Mouse (Mus musculus): ENCODE results near the gene Cttnbp2nl. TPM values are rescaled to one million over a fixed set of nuclear protein-coding genes. Genes with fewer than 3 reads are reported as not detected.

Gene Cttnbp2nl
- polyA plus RNA-seq, 1 experiment from 2014 or later: 24.3 TPM

DNA sequence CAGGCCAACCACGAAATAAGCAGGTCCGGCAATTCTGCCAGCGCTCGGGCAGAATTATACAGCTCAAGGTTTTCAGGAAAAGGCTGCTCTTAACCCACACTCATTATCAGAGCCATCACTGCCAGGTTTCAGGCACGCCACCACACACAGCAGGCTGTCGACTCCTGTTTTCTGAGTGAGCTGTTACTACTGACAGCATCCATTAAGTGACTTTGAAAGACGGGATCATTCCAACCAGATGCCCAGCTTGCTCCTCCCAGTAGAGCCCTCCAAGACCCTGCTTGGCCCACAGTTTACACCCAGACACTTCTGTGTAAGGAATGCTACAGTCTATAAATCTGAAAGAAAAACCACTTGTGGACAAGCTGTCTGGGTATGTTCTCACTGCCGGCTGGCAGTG, 12.9 kb downstream of the Cttnbp2nl start:
- no peak overlapping the region for H3K27ac ChIP-seq (ENCODE audit: low read length)
- H3K4me1 ChIP-seq (ENCODE audit: control insufficient read depth, insufficient read depth, low read length): peaks cover 14% of the 10 kb centered on the region; the same call in 1 of the 2 replicates
- H3K9me3 ChIP-seq (ENCODE audit: control insufficient read depth, low read depth, low read length): no peaks in the 10 kb centered on the region
- WGBS: 60% methylated on average over 8 of the region's 8 CpGs
- H3K4me3 ChIP-seq (ENCODE audit: low read depth, low read length): no peak overlapping the region
- no peak for ATAC-seq (ENCODE audit: insufficient number of reproducible peaks, insufficient read depth, low FRiP score, low read depth)
- no peaks in the 10 kb centered on the region for H3K27me3 ChIP-seq (ENCODE audit: control insufficient read depth, insufficient read depth, low read length)
- no peak overlapping the region for H3K4me2 ChIP-seq (replicated peaks; ENCODE audit: low read depth, low read length)
- no peak overlapping the region for H3K9ac ChIP-seq (replicated peaks; ENCODE audit: low read depth, low read length)
- peaks cover 25% of the 10 kb centered on the region for H3K36me3 ChIP-seq (ENCODE audit: control insufficient read depth, insufficient read depth, low read length)

DNA sequence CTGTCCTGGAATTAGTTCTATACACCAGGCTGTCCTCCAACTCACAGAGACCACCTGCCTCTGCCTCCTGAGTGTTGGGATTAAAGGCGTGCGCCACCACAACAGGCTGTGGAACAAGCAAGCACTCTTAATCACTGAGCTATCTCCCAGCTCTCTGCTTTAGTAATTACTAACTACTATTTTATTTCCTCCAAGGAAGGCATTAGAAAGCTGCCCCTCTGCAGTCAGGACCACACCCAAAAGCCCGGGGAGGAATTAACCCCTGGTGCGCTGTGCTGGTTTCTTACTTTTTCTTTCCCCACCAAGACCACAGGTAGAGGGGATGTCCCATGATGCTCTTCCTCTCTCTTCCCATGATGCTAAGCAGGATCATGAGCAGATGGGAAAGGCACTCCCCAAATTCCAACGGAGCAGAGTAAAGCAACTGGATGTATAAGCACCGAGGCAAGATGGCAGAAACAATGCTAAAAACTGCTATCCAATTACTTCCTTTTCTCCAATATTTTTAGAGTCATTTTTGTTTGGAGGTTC, 15.6 kb downstream of the Cttnbp2nl start:
- H3K4me2 ChIP-seq (replicated peaks; ENCODE audit: low read depth, low read length): no peak overlapping the region
- H3K27ac ChIP-seq (ENCODE audit: low read length): no peak overlapping the region
- peaks cover 30% of the 10 kb centered on the region for H3K36me3 ChIP-seq (ENCODE audit: control insufficient read depth, insufficient read depth, low read length)
- 0 out of 2 replicates have a peak, but pooled peaks cover 7% of the 10 kb centered on the region for H3K4me1 ChIP-seq (ENCODE audit: control insufficient read depth, insufficient read depth, low read length)
- 81% methylated on average over 6 of the region's 6 CpGs for WGBS
- no peak overlapping the region for H3K9ac ChIP-seq (replicated peaks; ENCODE audit: low read depth, low read length)
- no peaks in the 10 kb centered on the region for H3K27me3 ChIP-seq (ENCODE audit: control insufficient read depth, insufficient read depth, low read length)
- no peak for ATAC-seq (ENCODE audit: insufficient number of reproducible peaks, insufficient read depth, low FRiP score, low read depth)
- H3K9me3 ChIP-seq (ENCODE audit: control insufficient read depth, low read depth, low read length): no peaks in the 10 kb centered on the region
- H3K4me3 ChIP-seq (ENCODE audit: low read depth, low read length): no peak overlapping the region

DNA sequence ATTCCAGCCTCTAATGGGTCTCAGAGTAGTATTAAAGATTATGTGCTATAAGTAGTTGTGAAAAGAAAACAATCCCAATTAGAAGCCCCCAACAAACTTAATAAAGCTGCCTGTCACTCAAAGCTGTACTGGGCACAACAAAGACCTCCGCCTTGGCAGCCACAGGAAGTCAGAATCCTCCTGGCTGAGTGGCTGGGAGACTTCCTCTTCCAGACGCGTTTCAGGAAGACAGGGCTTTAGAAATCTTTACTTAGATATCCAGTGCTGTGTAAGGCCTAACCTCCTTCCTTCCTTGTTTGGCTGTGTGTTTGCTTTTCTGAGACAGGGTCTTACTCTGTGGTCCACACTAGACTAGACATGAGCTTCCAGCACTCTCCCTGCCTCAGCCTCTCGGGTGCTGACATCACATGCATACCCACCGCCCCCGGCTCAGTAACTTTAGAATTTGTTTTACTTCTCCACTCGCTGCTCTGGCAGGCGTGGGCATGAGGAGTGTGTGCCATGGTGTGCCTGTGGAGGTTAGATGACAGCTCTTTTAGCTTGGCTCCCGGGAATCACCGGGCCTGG, 16.6 kb downstream of the Cttnbp2nl start:
- H3K9me3 ChIP-seq (ENCODE audit: control insufficient read depth, low read depth, low read length): no peaks in the 10 kb centered on the region
- H3K27ac ChIP-seq (ENCODE audit: low read length): no peak overlapping the region
- H3K36me3 ChIP-seq (ENCODE audit: control insufficient read depth, insufficient read depth, low read length): peaks cover 36% of the 10 kb centered on the region
- H3K9ac ChIP-seq (replicated peaks; ENCODE audit: low read depth, low read length): no peak overlapping the region
- 78% methylated on average over 10 of the region's 10 CpGs for WGBS
- no peaks in the 10 kb centered on the region for H3K27me3 ChIP-seq (ENCODE audit: control insufficient read depth, insufficient read depth, low read length)
- H3K4me1 ChIP-seq (ENCODE audit: control insufficient read depth, insufficient read depth, low read length): 0 out of 2 replicates have a peak, but pooled peaks cover 7% of the 10 kb centered on the region
- no peak overlapping the region for H3K4me2 ChIP-seq (replicated peaks; ENCODE audit: low read depth, low read length)
- ATAC-seq (ENCODE audit: insufficient number of reproducible peaks, insufficient read depth, low FRiP score, low read depth): no peak
- no peak overlapping the region for H3K4me3 ChIP-seq (ENCODE audit: low read depth, low read length)

DNA sequence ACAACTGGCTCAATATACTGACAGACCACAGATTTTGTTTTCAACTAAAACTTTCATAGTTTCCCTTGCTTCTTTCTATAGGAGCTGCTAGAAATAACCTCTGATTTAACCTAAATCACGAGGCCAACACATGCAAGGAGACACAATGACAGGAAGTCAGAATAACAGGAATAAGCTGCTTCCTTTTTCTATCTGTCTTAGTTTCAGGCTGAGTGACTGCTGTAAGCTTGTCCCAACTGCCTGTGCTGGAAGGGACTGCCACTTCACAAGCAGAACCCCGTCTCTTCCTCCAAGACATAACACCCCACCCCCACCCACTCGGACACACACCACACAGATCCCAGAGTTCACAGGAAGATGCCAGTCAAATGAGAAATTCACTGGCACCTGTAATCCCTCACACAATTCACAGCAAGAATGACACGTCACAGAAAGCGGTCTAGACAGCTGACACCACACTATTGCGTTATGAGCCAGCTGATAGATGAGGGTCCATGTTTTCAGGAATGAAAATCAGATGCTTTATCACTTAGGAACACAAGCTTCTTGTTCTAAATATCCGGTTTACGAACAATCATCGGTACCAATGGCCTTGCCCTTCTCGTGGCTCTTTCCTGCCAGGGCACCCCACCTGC, 29.5 kb downstream of the Cttnbp2nl start:
- ATAC-seq (ENCODE audit: insufficient number of reproducible peaks, insufficient read depth, low FRiP score, low read depth): no peak
- H3K9me3 ChIP-seq (ENCODE audit: control insufficient read depth, low read depth, low read length): no peaks in the 10 kb centered on the region
- H3K27me3 ChIP-seq (ENCODE audit: control insufficient read depth, insufficient read depth, low read length): no peaks in the 10 kb centered on the region
- H3K27ac ChIP-seq (ENCODE audit: low read length): no peak overlapping the region; the same call in 1 of the 2 replicates
- peaks cover 3% of the 10 kb centered on the region; the same call in 1 of the 2 replicates for H3K36me3 ChIP-seq (ENCODE audit: control insufficient read depth, insufficient read depth, low read length)
- 72% methylated on average over 10 of the region's 10 CpGs for WGBS
- H3K9ac ChIP-seq (replicated peaks; ENCODE audit: low read depth, low read length): no peak overlapping the region
- no peak overlapping the region for H3K4me3 ChIP-seq (ENCODE audit: low read depth, low read length)
- peaks cover 10% of the 10 kb centered on the region; the same call in 1 of the 2 replicates for H3K4me1 ChIP-seq (ENCODE audit: control insufficient read depth, insufficient read depth, low read length)
- H3K4me2 ChIP-seq (replicated peaks; ENCODE audit: low read depth, low read length): no peak overlapping the region

DNA sequence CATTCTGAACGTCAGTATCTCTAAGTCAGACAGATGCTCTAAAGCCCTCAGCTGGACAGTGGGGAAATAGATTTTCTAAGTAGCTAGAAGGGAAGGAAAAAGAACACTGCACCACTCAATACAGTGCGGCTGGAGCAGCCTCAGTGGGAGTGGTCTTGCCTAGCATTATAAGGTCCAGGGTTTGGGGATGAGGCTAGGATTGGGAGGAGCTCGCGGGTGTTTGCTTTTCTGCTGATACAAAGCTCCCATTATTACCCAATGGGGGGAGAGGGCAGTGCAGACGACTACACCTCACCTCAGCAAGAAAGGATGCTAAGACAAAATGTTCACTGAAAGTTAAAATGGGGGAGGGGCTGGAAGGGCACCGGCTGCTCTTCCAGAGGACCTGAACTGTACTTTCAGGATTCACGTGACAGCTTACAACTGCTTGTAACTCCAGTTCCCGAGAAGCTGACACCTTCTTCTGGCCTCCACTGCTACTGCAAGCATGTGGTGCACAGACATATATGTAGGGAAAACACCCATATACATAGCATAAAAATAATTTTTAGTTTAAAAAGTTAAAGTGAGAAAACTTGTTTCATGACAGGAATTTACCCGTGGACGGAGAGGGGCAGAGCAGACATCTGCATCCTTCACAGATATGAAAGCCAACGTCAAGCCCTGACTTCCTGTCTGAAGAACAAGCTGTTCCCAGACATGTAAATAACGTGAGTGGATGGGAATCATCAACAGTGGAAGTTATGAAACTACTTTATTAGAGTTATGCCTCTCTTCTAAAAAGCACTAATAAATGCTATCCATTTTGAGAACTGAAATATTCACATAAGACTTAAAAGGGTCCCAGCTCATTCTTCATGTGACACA, 32.9 kb downstream of the Cttnbp2nl start:
- Histone ChIP-seq H3K4me3 (ENCODE audit: low read depth, low read length) (no peak overlapping the region), H3K27ac (ENCODE audit: low read length) (peak overlapping the region; percentile 33; the same call in 1 of the 2 replicates), H3K4me2 (replicated peaks; ENCODE audit: low read depth, low read length) (no peak overlapping the region), H3K27me3 (ENCODE audit: control insufficient read depth, insufficient read depth, low read length) (no peaks in the 10 kb centered on the region), H3K4me1 (ENCODE audit: control insufficient read depth, insufficient read depth, low read length) (peaks cover 10% of the 10 kb centered on the region; the same call in 1 of the 2 replicates), H3K9ac (replicated peaks; ENCODE audit: low read depth, low read length) (no peak overlapping the region), H3K36me3 (ENCODE audit: control insufficient read depth, insufficient read depth, low read length) (0 out of 2 replicates have a peak, but pooled peaks cover 4% of the 10 kb centered on the region), H3K9me3 (ENCODE audit: control insufficient read depth, low read depth, low read length) (no peaks in the 10 kb centered on the region)
- ATAC-seq (ENCODE audit: insufficient number of reproducible peaks, insufficient read depth, low FRiP score, low read depth): 0 out of 2 replicates have a peak, but pooled peaks have one; percentile 39
- 26% methylated on average over 12 of the region's 12 CpGs for WGBS

DNA sequence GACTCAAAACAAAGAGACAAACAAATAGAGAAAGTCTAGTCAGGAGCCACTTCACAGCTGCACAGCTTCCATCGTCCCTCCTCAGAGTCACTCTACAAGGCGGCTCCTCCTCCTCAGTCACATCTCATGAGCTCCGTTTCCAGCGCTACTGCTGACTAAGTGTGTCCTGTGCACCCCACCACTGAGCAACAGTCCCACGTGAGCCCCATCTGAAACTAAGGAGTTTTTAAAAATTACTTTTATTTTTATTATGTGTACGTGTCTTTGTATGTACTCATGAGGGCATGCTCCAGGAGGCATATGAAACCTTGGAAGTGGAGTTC, 34.2 kb downstream of the Cttnbp2nl start:
- Histone ChIP-seq H3K4me2 (replicated peaks; ENCODE audit: low read depth, low read length) (no peak overlapping the region), H3K36me3 (ENCODE audit: control insufficient read depth, insufficient read depth, low read length) (0 out of 2 replicates have a peak, but pooled peaks cover 4% of the 10 kb centered on the region), H3K27me3 (ENCODE audit: control insufficient read depth, insufficient read depth, low read length) (no peaks in the 10 kb centered on the region), H3K4me1 (ENCODE audit: control insufficient read depth, insufficient read depth, low read length) (peaks cover 10% of the 10 kb centered on the region; the same call in 1 of the 2 replicates), H3K27ac (ENCODE audit: low read length) (no peak overlapping the region), H3K4me3 (ENCODE audit: low read depth, low read length) (no peak overlapping the region), H3K9ac (replicated peaks; ENCODE audit: low read depth, low read length) (no peak overlapping the region), H3K9me3 (ENCODE audit: control insufficient read depth, low read depth, low read length) (no peaks in the 10 kb centered on the region)
- WGBS: 97% methylated on average over 6 of the region's 6 CpGs
- ATAC-seq (ENCODE audit: insufficient number of reproducible peaks, insufficient read depth, low FRiP score, low read depth): no peak

DNA sequence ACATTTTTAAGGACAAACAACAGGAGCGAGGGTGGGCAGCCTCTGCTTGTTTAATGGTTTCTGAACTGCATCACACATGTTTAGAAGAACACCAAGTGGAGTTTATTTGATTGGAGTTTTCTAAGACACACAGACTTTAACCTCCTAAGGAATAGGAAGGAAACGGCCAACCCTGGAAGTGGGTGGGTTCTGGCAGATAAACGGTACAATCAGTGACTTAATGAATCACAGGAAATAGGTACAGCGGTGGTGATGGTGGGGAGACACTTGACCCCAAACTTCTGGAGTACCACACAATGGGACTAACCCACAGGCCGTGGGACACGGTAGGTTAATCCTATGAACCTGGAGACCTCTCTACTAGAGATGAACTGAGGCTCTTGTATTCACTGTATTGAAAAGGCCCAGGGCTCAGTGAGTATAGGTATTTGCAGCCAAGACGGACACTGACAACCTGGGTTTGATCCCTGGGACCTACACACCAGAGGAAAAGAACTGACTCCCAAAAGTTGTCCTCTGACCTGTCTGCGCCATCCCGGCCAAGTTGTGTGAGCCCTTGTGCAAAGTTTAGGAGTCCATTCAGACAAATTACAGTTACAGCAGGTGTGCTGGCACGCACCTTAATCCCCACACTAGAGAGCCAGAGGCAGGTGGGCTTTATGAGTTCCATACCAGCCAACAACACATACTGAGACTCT, 34.7 kb downstream of the Cttnbp2nl start:
- Histone ChIP-seq H3K9ac (replicated peaks; ENCODE audit: low read depth, low read length) (no peak overlapping the region), H3K27me3 (ENCODE audit: control insufficient read depth, insufficient read depth, low read length) (no peaks in the 10 kb centered on the region), H3K36me3 (ENCODE audit: control insufficient read depth, insufficient read depth, low read length) (0 out of 2 replicates have a peak, but pooled peaks cover 4% of the 10 kb centered on the region), H3K9me3 (ENCODE audit: control insufficient read depth, low read depth, low read length) (no peaks in the 10 kb centered on the region), H3K4me2 (replicated peaks; ENCODE audit: low read depth, low read length) (no peak overlapping the region), H3K4me3 (ENCODE audit: low read depth, low read length) (no peak overlapping the region), H3K4me1 (ENCODE audit: control insufficient read depth, insufficient read depth, low read length) (peaks cover 10% of the 10 kb centered on the region; the same call in 1 of the 2 replicates), H3K27ac (ENCODE audit: low read length) (no peak overlapping the region)
- no peak for ATAC-seq (ENCODE audit: insufficient number of reproducible peaks, insufficient read depth, low FRiP score, low read depth)
- WGBS: 78% methylated on average over 10 of the region's 10 CpGs

DNA sequence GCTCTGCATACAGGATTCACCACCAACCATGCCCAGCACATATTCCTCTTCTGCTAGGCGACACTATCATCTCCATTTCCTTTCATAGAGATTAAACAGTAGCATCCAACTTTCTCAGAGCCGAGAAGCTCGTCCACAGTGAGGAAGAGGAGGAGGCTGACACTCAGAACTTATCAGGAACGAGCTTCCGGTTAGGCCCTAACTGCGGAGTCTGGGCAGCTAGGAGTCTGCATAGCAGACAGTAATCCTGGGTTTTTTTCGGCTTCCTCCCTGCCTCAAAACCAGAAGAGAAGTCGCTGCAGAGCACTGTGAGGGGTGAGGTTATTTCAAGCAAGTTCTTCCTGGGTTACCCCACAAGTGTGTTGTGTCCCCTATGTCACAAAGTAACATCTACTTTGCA, 35.6 kb downstream of the Cttnbp2nl start:
- Histone ChIP-seq H3K36me3 (ENCODE audit: control insufficient read depth, insufficient read depth, low read length) (0 out of 2 replicates have a peak, but pooled peaks cover 4% of the 10 kb centered on the region), H3K27me3 (ENCODE audit: control insufficient read depth, insufficient read depth, low read length) (no peaks in the 10 kb centered on the region), H3K4me1 (ENCODE audit: control insufficient read depth, insufficient read depth, low read length) (peaks cover 10% of the 10 kb centered on the region; the same call in 1 of the 2 replicates), H3K4me2 (replicated peaks; ENCODE audit: low read depth, low read length) (no peak overlapping the region), H3K9ac (replicated peaks; ENCODE audit: low read depth, low read length) (no peak overlapping the region), H3K27ac (ENCODE audit: low read length) (no peak overlapping the region), H3K4me3 (ENCODE audit: low read depth, low read length) (no peak overlapping the region), H3K9me3 (ENCODE audit: control insufficient read depth, low read depth, low read length) (no peaks in the 10 kb centered on the region)
- no peak for ATAC-seq (ENCODE audit: insufficient number of reproducible peaks, insufficient read depth, low FRiP score, low read depth)
- 76% methylated on average over 8 of the region's 8 CpGs for WGBS
